Mouse (Mus musculus) midbrain, embryonic 14.5 days (tissue): ENCODE results near the gene Arhgap27. TPM values are rescaled to one million over a fixed set of nuclear protein-coding genes. Genes with fewer than 3 reads are reported as not detected.

Source experiments
- ATAC-seq: fragments of 200-750 bp; cut with Nextera tagmentation; 2 replicates; pipeline ENCODE4 v1.8.0; 2017; ENCODE audit warnings: moderate number of reproducible peaks, moderate library complexity; ENCODE audit not compliant: low FRiP score, low TSS enrichment
- DNase-seq: peaks from one replicate; pipeline ENCODE4 v3.0.0-alpha.2; 2015
- H3K27ac ChIP-seq: fragments of 300-500 bp; sonication (generic); replicated peaks from 2 replicates; pipeline ENCODE4 v1.5.1; 2014; ENCODE audit warnings: mild to moderate bottlenecking, low read depth, low read length, moderate library complexity
- H3K27me3 ChIP-seq: fragments of 300-500 bp; sonication (generic); 2 replicates; pipeline ENCODE4 v1.6.1; 2014; ENCODE audit warnings: low read length, control low read depth, mixed read lengths; ENCODE audit not compliant: control insufficient read depth, insufficient read depth
- H3K36me3 ChIP-seq: fragments of 300-500 bp; sonication (generic); 2 replicates; pipeline ENCODE4 v1.6.1; 2014; ENCODE audit warnings: low read length, control low read depth; ENCODE audit not compliant: control insufficient read depth, insufficient read depth
- H3K4me1 ChIP-seq: fragments of 300-500 bp; sonication (generic); 2 replicates; pipeline ENCODE4 v1.6.1; 2014; ENCODE audit warnings: mild to moderate bottlenecking, antibody characterized with exemption, low read length, control low read depth; ENCODE audit not compliant: control insufficient read depth, insufficient read depth
- H3K4me2 ChIP-seq: fragments of 300-500 bp; sonication (generic); 2 replicates; pipeline ENCODE4 v1.6.1; 2014; ENCODE audit warnings: mild to moderate bottlenecking, low read length, moderate library complexity
- H3K4me3 ChIP-seq: fragments of 300-500 bp; sonication (generic); replicated peaks from 2 replicates; pipeline ENCODE4 v1.5.1; 2014; ENCODE audit warnings: low read depth, low read length
- H3K9ac ChIP-seq: fragments of 300-500 bp; sonication (generic); replicated peaks from 2 replicates; pipeline ENCODE4 v1.6.1; 2014; ENCODE audit warnings: mild to moderate bottlenecking, low read length, moderate library complexity
- H3K9me3 ChIP-seq: fragments of 300-500 bp; sonication (generic); 2 replicates; pipeline ENCODE4 v1.6.1; 2016; ENCODE audit warnings: low read length, control low read depth, mixed read lengths; ENCODE audit not compliant: control insufficient read depth
- WGBS: fragments of 180-500 bp; shearing (Covaris S2); extraction: QIAGEN DNeasy Blood & Tissue Kit; methylation state at CpG from one replicate; pipeline ENCODE4 v1.1.7; 2014; 5-methylcytosine and 5-hydroxymethylcytosine counted together
- polyA plus RNA-seq: library from polyadenylated mRNA; unstranded; fragments of >200 nt; fragmentation: Nextera tagmentation; extraction: Ambion mirVana; gene quantifications from 2 replicates; pipeline ENCODE4 v1.2.1, GENCODE M21; 2014

Arhgap27 gene
- polyA plus RNA-seq, 1 experiment from 2014 or later: 4.0 TPM

GRCm38 (mm10) chr11:103373922-103374321 is 10.4 kb upstream of the Arhgap27 start:
- Histone ChIP-seq H3K4me1 (no peaks in the 10 kb centered on the region), H3K27me3 (no peaks in the 10 kb centered on the region), H3K4me3 (no peak overlapping the region), H3K4me2 (no peak overlapping the region), H3K9me3 (no peaks in the 10 kb centered on the region), H3K36me3 (peaks cover 88% of the 10 kb centered on the region), H3K9ac (no peak overlapping the region), H3K27ac (no peak overlapping the region)
- ATAC-seq: no peak
- 95% methylated on average over 9 of the region's 9 CpGs for WGBS
- no peak for DNase-seq

- WGBS: 94% methylated on average over 4 of the region's 4 CpGs
- H3K27ac ChIP-seq: no peak overlapping the region
Measured at GRCm38 (mm10) chr11:103372561-103372960, 9.1 kb upstream of the Arhgap27 start.

GRCm38 (mm10) chr11:103372068-103372467 is 8.6 kb upstream of the Arhgap27 start:
- DNase-seq: peak; percentile 40
- Histone ChIP-seq H3K27me3 (no peaks in the 10 kb centered on the region), H3K27ac (0 out of 2 replicates have a peak overlapping the region, but pooled peaks have one; percentile 20), H3K4me3 (no peak overlapping the region), H3K4me2 (no peak overlapping the region), H3K9ac (no peak overlapping the region), H3K9me3 (no peaks in the 10 kb centered on the region), H3K36me3 (peaks cover 76% of the 10 kb centered on the region), H3K4me1 (no peaks in the 10 kb centered on the region)
- ATAC-seq: no peak
- WGBS: 75% methylated on average over 3 of the region's 3 CpGs

More at GRCm38 (mm10) chr11:103372561-103372960, 9.1 kb upstream of the Arhgap27 start:
- ATAC-seq (no peak), DNase-seq (no peak)
- H3K4me2 ChIP-seq: no peak overlapping the region
- H3K9me3 ChIP-seq: no peaks in the 10 kb centered on the region
- H3K36me3 ChIP-seq: peaks cover 76% of the 10 kb centered on the region
- no peak overlapping the region for H3K9ac ChIP-seq
- no peak overlapping the region for H3K4me3 ChIP-seq
- no peaks in the 10 kb centered on the region for H3K27me3 ChIP-seq
- no peaks in the 10 kb centered on the region for H3K4me1 ChIP-seq

GRCm38 (mm10) chr11:103371222-103371539 is 7.7 kb upstream of the Arhgap27 start:
- no peaks in the 10 kb centered on the region for H3K27me3 ChIP-seq
- no peak overlapping the region for H3K9ac ChIP-seq
- H3K36me3 ChIP-seq: peaks cover 72% of the 10 kb centered on the region
- DNase-seq (no peak), ATAC-seq (no peak)
- no peaks in the 10 kb centered on the region for H3K4me1 ChIP-seq
- WGBS: 91% methylated on average over 3 of the region's 3 CpGs
- no peak overlapping the region for H3K4me3 ChIP-seq
- H3K9me3 ChIP-seq: no peaks in the 10 kb centered on the region
- H3K4me2 ChIP-seq: no peak overlapping the region
- no peak overlapping the region for H3K27ac ChIP-seq

- ATAC-seq (no peak), DNase-seq (no peak)
- no peaks in the 10 kb centered on the region for H3K9me3 ChIP-seq
- no peak overlapping the region for H3K9ac ChIP-seq
- no peak overlapping the region for H3K4me3 ChIP-seq
- no peaks in the 10 kb centered on the region for H3K4me1 ChIP-seq
- H3K36me3 ChIP-seq: peaks cover 67% of the 10 kb centered on the region
- WGBS: 95% methylated on average over 9 of the region's 9 CpGs
- H3K27me3 ChIP-seq: peaks cover under 1% of the 10 kb centered on the region; the same call in 1 of the 2 replicates
- no peak overlapping the region for H3K4me2 ChIP-seq
- H3K27ac ChIP-seq: no peak overlapping the region
Measured at GRCm38 (mm10) chr11:103370397-103371221, 7.1 kb upstream of the Arhgap27 start.

GRCm38 (mm10) chr11:103365530-103365929 is 2.0 kb upstream of the Arhgap27 start:
- no peak overlapping the region for H3K9ac ChIP-seq
- peaks cover 24% of the 10 kb centered on the region for H3K36me3 ChIP-seq
- H3K27me3 ChIP-seq: peaks cover 44% of the 10 kb centered on the region
- peaks cover 8% of the 10 kb centered on the region for H3K4me1 ChIP-seq
- H3K9me3 ChIP-seq: no peaks in the 10 kb centered on the region
- 93% methylated on average over 4 of the region's 4 CpGs for WGBS
- no peak overlapping the region for H3K27ac ChIP-seq
- no peak overlapping the region for H3K4me2 ChIP-seq
- H3K4me3 ChIP-seq: no peak overlapping the region
- DNase-seq (no peak), ATAC-seq (no peak)

GRCm38 (mm10) chr11:103365022-103365421 is 1.5 kb upstream of the Arhgap27 start:
- Histone ChIP-seq H3K4me2 (no peak overlapping the region), H3K9ac (no peak overlapping the region), H3K36me3 (peaks cover 19% of the 10 kb centered on the region), H3K27me3 (peaks cover 48% of the 10 kb centered on the region), H3K4me3 (no peak overlapping the region), H3K27ac (no peak overlapping the region), H3K4me1 (peaks cover 8% of the 10 kb centered on the region), H3K9me3 (no peaks in the 10 kb centered on the region)
- ATAC-seq (no peak), DNase-seq (no peak)
- WGBS: 81% methylated on average over 3 of the region's 3 CpGs

- Histone ChIP-seq H3K27me3 (peaks cover 53% of the 10 kb centered on the region), H3K4me2 (no peak overlapping the region), H3K9ac (no peak overlapping the region), H3K36me3 (peaks cover 12% of the 10 kb centered on the region), H3K27ac (no peak overlapping the region), H3K9me3 (no peaks in the 10 kb centered on the region), H3K4me3 (no peak overlapping the region), H3K4me1 (peaks cover 8% of the 10 kb centered on the region)
- DNase-seq: no peak
- ATAC-seq: no peak
- WGBS: 49% methylated on average over 5 of the region's 5 CpGs
Measured at GRCm38 (mm10) chr11:103364335-103364734, 843 bp upstream of the Arhgap27 start.
